Mouse (Mus musculus) ES-E14 (cell line): ENCODE measurements at regions not wholly inside any gene's neighbourhood (a gene's known extent, or its start where the extent isn't known, plus 50 kb on each side); places are given as distances from the start of the nearest gene placed in this dataset.

Experiments
- CHD2 ChIP-seq: IDR thresholded peaks from 2 replicates; pipeline ENCODE4 v1.6.1; 2014; ENCODE audit warnings: mild to moderate bottlenecking, low read depth, low read length, inconsistent platforms
- MAFK ChIP-seq: IDR thresholded peaks from 2 replicates; pipeline ENCODE4 v1.6.1; 2014; ENCODE audit warnings: mild to moderate bottlenecking, low read depth, low read length, inconsistent platforms; ENCODE audit not compliant: insufficient read depth
- ZC3H11A ChIP-seq: IDR thresholded peaks from 2 replicates; pipeline ENCODE4 v1.6.1; 2012; ENCODE audit warnings: low read depth, mild to moderate bottlenecking, inconsistent platforms, low read length, borderline replicate concordance
- ZNF384 ChIP-seq: IDR thresholded peaks from 2 replicates; pipeline ENCODE4 v1.6.1; 2012; ENCODE audit warnings: low read depth, low read length, inconsistent platforms

DNA sequence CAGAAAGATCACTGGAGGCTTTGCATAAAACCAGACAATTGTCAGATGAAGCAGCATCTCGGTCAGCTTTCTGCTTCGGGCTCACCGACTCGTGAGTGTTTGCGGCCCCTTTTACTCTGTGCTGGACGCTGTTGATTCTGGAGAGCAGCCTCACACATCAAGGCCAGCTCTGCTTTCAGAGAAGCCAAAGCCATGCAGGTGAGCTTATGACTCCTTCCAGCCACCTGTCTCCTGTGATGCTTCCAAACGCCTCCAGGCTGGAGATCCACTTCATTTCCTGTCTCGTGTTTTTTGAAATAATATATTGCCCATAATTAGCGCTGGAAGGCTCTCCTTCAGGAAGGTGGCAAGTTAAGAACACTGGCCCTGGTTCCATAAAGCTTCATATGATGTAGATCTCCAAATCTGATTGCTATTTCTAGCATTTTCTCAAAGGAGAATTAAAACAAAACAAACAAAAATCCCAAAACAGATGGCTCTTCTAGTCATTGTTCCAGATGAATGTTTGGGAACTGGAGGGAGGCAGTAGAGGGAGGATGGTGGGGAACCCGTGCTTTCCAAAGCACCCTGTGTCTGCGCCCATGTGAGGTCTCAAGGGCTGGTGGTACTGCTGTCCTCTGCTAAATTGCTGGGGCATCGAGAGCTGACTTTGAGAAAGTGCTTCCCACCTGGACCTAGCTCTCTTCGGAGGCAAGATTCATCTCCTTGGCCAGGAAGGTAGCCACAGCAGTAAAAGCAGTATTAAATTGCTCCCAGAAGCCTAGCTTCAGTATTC, 593.9 kb upstream of the Gm19410 start:
- TF ChIP-seq MAFK (no peak), ZC3H11A (no peak), ZNF384 (no peak), CHD2 (no peak)
